Mouse (Mus musculus) stomach, postnatal 0 days (tissue): ENCODE results near the gene Pfn3.

Experiments used
- CTCF ChIP-seq: IDR thresholded peaks from 2 replicates; pipeline ENCODE4 v1.5.1; 2016; ENCODE audit warnings: antibody characterized with exemption, low read depth, mild to moderate bottlenecking, moderate library complexity
- EP300 ChIP-seq: optimal IDR thresholded peaks from 2 replicates; pipeline ENCODE3; 2016; ENCODE audit warnings: antibody characterized with exemption

DNA sequence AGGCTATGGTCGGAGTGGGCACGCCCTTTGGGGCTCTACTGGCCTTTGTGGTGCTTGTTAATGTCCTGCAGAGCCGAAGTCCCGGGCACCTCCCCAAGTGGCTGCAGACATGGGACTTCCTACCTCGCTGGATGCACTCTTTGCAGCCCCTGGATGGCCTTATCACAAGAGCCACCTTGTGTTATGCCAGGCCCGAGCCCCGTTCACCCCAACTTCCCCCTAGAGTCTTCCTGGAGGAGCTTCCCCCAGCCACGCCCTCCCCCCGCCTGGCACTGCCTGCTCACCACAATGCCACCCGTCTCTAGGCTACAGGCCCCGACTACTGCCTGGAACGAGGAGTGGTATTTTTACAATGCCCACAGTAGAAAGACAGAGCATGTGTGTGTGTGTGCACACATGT lies 1.7 kb downstream of the Pfn3 start:
- TF ChIP-seq CTCF: no peak
- no peak for TF ChIP-seq EP300
